In genomic region chr19:21106241-21106669, GRCm38 (mm10) we compare ENCODE assay signal across 8 mouse cellular contexts.
DNase-seq lines count a peak whose midpoint lies in the region; ATAC-seq and TF ChIP-seq lines count a peak whose summit lies in the region.
"Had no signal": no experiment of that assay in that cellular context is flagged by ENCODE, and none has a peak within 500 bp of the region (broad histone marks: within the 10 kb centered on the region; RNA-seq: fewer than 3 reads in every experiment).

No protein-coding gene starts in this region.

- no peaks in the 10 kb centered on the region for H3K36me3 ChIP-seq in kidney, embryonic 15.5 days
- H3K36me3 ChIP-seq: liver, embryonic 13.5 days had no signal

- H3K27me3 ChIP-seq in kidney, embryonic 15.5 days, result no peaks in the 10 kb centered on the region
- H3K27me3 ChIP-seq: liver, embryonic 13.5 days had no signal

- TF ChIP-seq POLR2A in embryonic fibroblast, embryonic 13.5 days (IDR thresholded peaks at IDR 0.05; ENCODE audit: low read depth, low read length), result no peak

- peaks cover 13% of the 10 kb centered on the region for H3K4me1 ChIP-seq in embryonic fibroblast, embryonic 13.5 days (ENCODE audit: control insufficient read depth, insufficient read depth, low read length)
- peaks cover 30% of the 10 kb centered on the region for H3K4me1 ChIP-seq in kidney, embryonic 15.5 days

- peak overlapping the region; percentile 12 for H3K27ac ChIP-seq in embryonic fibroblast, embryonic 13.5 days (ENCODE audit: insufficient read depth, low read length)
- peak overlapping the region; percentile 83 for H3K27ac ChIP-seq in kidney, embryonic 15.5 days
- H3K27ac ChIP-seq: liver, embryonic 13.5 days had no signal

- no peaks in the 10 kb centered on the region for H3K9me3 ChIP-seq in kidney, embryonic 15.5 days (replicated peaks)
- H3K9me3 ChIP-seq: liver, embryonic 13.5 days had no signal

- TF ChIP-seq CTCF in embryonic fibroblast, embryonic 13.5 days (IDR thresholded peaks at IDR 0.05; ENCODE audit: borderline replicate concordance, insufficient read depth, low read length), result no peak

- H3K4me2 ChIP-seq in kidney, embryonic 15.5 days, result peak overlapping the region; percentile 16; the same call in 1 of the 2 replicates
- H3K4me2 ChIP-seq: liver, embryonic 13.5 days had no signal

- H3K9ac ChIP-seq in kidney, embryonic 15.5 days, result no peak overlapping the region
- H3K9ac ChIP-seq: liver, embryonic 13.5 days had no signal

- no peak overlapping the region for H3K4me3 ChIP-seq in embryonic fibroblast, embryonic 13.5 days (ENCODE audit: insufficient read depth, low read length)
- H3K4me3 ChIP-seq in kidney, embryonic 15.5 days (replicated peaks), result no peak overlapping the region
- H3K4me3 ChIP-seq: liver, embryonic 13.5 days had no signal

- peak; percentile 72 for DNase-seq in urinary bladder, postnatal 14 days (ENCODE audit: low spot score)
- no peak for DNase-seq in urinary bladder, adult 2 months (ENCODE audit: low spot score)
- DNase-seq in frontal cortex, adult 2 months (ENCODE audit: extremely low spot score in 1 of 2, low spot score in 1 of 2), result no peak
- DNase-seq: liver, embryonic 13.5 days had no signal

- ATAC-seq in kidney, embryonic 15.5 days (replicated peaks; ENCODE audit: low FRiP score), result peak; percentile 73
- peak; percentile 59 for ATAC-seq in megakaryocyte progenitor cell, adult 5-6 weeks (replicated peaks; ENCODE audit: poor library complexity)
- ATAC-seq in inflammation-experienced regulatory T-cells, adult 6 months, result no peak

- 14% methylated on average over 6 of the region's 6 CpGs for WGBS in kidney, embryonic 15.5 days
